Mouse (Mus musculus) stomach, postnatal 0 days (tissue): ENCODE measurements around the gene Cacna2d3. TPM values are rescaled to one million over a fixed set of nuclear protein-coding genes. Genes with fewer than 3 reads are reported as not detected.

ENCODE experiments used
- ATAC-seq: fragments of 200-750 bp; cut with Nextera tagmentation; 2 replicates; pipeline ENCODE4 v1.8.0; 2017; ENCODE audit not compliant: low FRiP score, low TSS enrichment
- DNase-seq: peaks from one replicate; pipeline ENCODE4 v3.0.0-alpha.2; 2016; ENCODE audit warnings: low spot score
- H3K27ac ChIP-seq: fragments of 300-500 bp; sonication (generic); replicated peaks from 2 replicates; pipeline ENCODE4 v1.5.1; 2014; ENCODE audit warnings: mild to moderate bottlenecking, control low read depth
- H3K27me3 ChIP-seq: fragments of 300-500 bp; sonication (generic); 2 replicates; pipeline ENCODE4 v1.6.1; 2014; ENCODE audit warnings: low read length; ENCODE audit not compliant: control insufficient read depth, insufficient read depth
- H3K36me3 ChIP-seq: fragments of 300-500 bp; sonication (generic); 2 replicates; pipeline ENCODE4 v1.6.1; 2014; ENCODE audit warnings: low read length, mixed read lengths; ENCODE audit not compliant: control insufficient read depth, insufficient read depth
- H3K4me1 ChIP-seq: fragments of 300-500 bp; sonication (generic); replicated peaks from 2 replicates; pipeline ENCODE4 v1.6.1; 2014; ENCODE audit warnings: antibody characterized with exemption; ENCODE audit not compliant: control insufficient read depth, insufficient read depth
- H3K4me2 ChIP-seq: fragments of 300-500 bp; sonication (generic); replicated peaks from 2 replicates; pipeline ENCODE4 v1.6.1; 2014; ENCODE audit warnings: low read depth, mild to moderate bottlenecking, control low read depth, moderate library complexity
- H3K4me3 ChIP-seq: fragments of 300-500 bp; sonication (generic); 2 replicates; pipeline ENCODE4 v1.5.1; 2014; ENCODE audit warnings: low read depth, low read length, control low read depth
- H3K9ac ChIP-seq: fragments of 300-500 bp; sonication (generic); 2 replicates; pipeline ENCODE4 v1.6.1; 2014; ENCODE audit warnings: mild to moderate bottlenecking, low read length, control low read depth, mixed read lengths
- H3K9me3 ChIP-seq: fragments of 300-500 bp; sonication (generic); 2 replicates; pipeline ENCODE4 v1.6.1; 2016; ENCODE audit warnings: low read length; ENCODE audit not compliant: control insufficient read depth
- CTCF ChIP-seq: IDR thresholded peaks from 2 replicates; pipeline ENCODE4 v1.5.1; 2016; ENCODE audit warnings: antibody characterized with exemption, low read depth, mild to moderate bottlenecking, moderate library complexity
- EP300 ChIP-seq: optimal IDR thresholded peaks from 2 replicates; pipeline ENCODE3; 2016; ENCODE audit warnings: antibody characterized with exemption
- WGBS: fragments of 180-500 bp; shearing (Covaris S2); extraction: QIAGEN DNeasy Blood & Tissue Kit; methylation state at CpG from one replicate; pipeline ENCODE4 v1.1.7; 2014; 5-methylcytosine and 5-hydroxymethylcytosine counted together
- polyA plus RNA-seq: library from polyadenylated mRNA; unstranded; fragments of >200 nt; fragmentation: Nextera tagmentation; extraction: Ambion mirVana; gene quantifications from 2 replicates; pipeline ENCODE4 v1.2.1, GENCODE M21; 2015

Gene Cacna2d3
- polyA plus RNA-seq, 1 experiment from 2014 or later = 0.98 TPM

DNA sequence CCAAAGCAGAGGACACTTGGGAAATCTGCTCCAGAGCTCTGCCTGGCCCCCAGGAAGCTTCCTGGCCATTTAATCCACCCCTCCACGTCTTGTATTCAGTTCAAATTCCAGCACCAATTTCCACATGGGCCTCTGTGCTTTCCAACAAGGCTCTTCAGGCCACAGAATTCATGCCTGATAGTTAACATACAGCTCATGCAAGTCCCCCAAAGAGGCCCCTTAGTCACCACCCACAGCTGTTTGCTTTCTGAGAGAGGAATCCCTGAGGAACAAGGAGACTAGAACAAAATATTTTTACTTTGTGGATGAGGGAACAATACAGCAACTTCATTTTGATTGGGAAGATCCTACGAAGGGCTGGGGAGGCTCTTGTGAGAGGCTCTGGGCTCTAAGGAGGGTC is 444.0 kb downstream of the Cacna2d3 start:
- no peaks in the 10 kb centered on the region for H3K4me1 ChIP-seq
- ATAC-seq (no peak), DNase-seq (no peak)
- H3K4me2 ChIP-seq = no peak overlapping the region
- no peak overlapping the region for H3K9ac ChIP-seq
- no peaks in the 10 kb centered on the region for H3K9me3 ChIP-seq
- TF ChIP-seq EP300 = no peak
- no peak for TF ChIP-seq CTCF
- no peaks in the 10 kb centered on the region for H3K27me3 ChIP-seq
- WGBS = 37% methylated on average over 2 of the region's 2 CpGs
- no peak overlapping the region for H3K4me3 ChIP-seq
- no peaks in the 10 kb centered on the region for H3K36me3 ChIP-seq
- no peak overlapping the region for H3K27ac ChIP-seq

DNA sequence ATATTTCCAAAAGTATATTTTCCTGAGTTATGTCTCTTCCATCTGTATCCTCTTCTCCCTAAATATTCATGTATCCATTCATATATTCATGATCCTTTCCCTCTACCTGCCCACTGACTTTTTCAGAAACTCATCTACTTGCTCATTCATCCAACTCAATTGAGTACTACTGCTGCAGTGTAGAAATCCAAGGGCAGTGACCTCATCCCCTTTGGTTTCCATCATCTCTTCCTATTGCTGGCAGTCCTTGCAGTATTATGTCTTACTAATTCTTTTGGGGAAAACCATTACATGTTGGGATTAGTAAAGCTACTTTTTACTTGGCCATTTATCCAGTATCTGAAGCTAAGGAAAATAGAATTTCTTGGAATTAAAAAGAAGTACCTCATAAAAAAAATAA is 447.8 kb downstream of the Cacna2d3 start:
- Histone ChIP-seq H3K4me1 (no peaks in the 10 kb centered on the region), H3K9me3 (no peaks in the 10 kb centered on the region), H3K4me2 (no peak overlapping the region), H3K27me3 (no peaks in the 10 kb centered on the region), H3K4me3 (no peak overlapping the region), H3K9ac (no peak overlapping the region), H3K36me3 (no peaks in the 10 kb centered on the region), H3K27ac (no peak overlapping the region)
- ATAC-seq (no peak), DNase-seq (no peak)
- TF ChIP-seq EP300 = no peak
- no peak for TF ChIP-seq CTCF

DNA sequence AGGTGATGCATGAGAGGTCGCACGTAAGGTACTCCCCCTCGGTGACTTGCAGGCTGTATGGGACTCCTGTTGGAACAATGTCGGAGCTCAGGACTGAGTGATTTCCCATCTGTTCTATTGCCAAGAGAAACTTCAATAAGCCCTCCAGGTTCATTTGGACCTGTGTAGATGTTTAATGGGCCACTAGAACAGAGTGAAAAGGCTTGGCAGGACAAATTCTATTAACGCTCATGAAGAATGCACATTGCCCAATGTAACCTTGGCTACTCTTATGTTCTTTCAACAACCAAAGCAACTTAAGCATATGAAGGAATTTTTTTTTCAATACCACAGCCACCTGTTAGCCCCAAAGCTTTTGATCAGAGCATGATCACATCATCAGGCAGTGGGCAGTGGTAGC is 451.1 kb downstream of the Cacna2d3 start:
- Histone ChIP-seq H3K4me2 (no peak overlapping the region), H3K27me3 (no peaks in the 10 kb centered on the region), H3K9me3 (no peaks in the 10 kb centered on the region), H3K36me3 (no peaks in the 10 kb centered on the region), H3K9ac (no peak overlapping the region), H3K27ac (no peak overlapping the region), H3K4me1 (no peaks in the 10 kb centered on the region), H3K4me3 (no peak overlapping the region)
- ATAC-seq = no peak
- WGBS = 94% methylated on average over 5 of the region's 5 CpGs
- no peak for DNase-seq
- TF ChIP-seq EP300 = no peak
- TF ChIP-seq CTCF = no peak

DNA sequence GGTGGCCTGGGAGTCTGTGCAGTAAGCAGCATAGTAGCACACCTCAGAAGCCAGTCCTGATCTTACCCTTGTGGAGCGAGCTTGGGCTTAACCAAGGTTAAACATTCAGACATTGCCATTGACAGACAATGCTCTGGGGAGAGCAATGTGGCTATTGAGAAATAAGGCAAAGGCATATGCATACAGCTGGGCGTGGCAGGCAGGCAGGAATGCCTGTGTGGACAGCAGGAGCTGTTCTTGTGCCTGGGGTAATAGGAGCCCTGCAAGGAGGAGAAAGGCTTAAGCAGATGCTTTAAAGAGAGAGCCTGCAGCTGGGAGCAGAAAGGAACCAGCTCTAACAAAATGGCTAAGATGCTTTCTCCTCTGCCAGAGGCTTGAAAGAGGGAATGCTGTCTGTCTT is 451.8 kb downstream of the Cacna2d3 start:
- WGBS = 57% methylated on average over 2 of the region's 2 CpGs
- no peak; the same call in 1 of the 2 replicates for ATAC-seq

DNA sequence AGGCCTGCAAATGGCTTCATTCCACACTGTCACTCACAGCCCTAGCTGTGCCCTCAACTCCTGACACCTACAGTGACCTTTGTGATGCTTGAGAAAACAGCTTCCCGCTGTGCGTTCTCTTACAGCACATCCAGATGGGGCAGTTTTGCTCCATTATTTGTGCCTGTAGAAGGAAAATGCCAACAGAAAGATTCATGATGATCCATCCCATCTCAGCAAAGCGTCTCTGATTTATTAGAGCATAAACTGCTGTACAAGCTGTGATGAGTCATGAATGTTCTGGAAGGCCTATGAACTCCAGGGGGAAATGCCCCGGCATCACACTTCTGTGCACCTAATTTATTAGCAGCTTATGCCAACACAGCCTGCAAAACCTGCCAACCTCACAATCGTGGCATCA is 453.1 kb downstream of the Cacna2d3 start:
- no peaks in the 10 kb centered on the region for H3K9me3 ChIP-seq
- no peak overlapping the region for H3K4me3 ChIP-seq
- TF ChIP-seq CTCF (no peak), EP300 (no peak)
- DNase-seq (no peak), ATAC-seq (no peak)
- H3K36me3 ChIP-seq = no peaks in the 10 kb centered on the region
- H3K9ac ChIP-seq = no peak overlapping the region
- no peak overlapping the region for H3K4me2 ChIP-seq
- 32% methylated on average over 5 of the region's 5 CpGs for WGBS
- H3K4me1 ChIP-seq = no peaks in the 10 kb centered on the region
- no peak overlapping the region for H3K27ac ChIP-seq
- no peaks in the 10 kb centered on the region for H3K27me3 ChIP-seq

More for the DNA sequence above, 451.8 kb downstream of the Cacna2d3 start:
- H3K4me2 ChIP-seq = no peak overlapping the region
- no peaks in the 10 kb centered on the region for H3K4me1 ChIP-seq
- H3K4me3 ChIP-seq = no peak overlapping the region
- H3K36me3 ChIP-seq = no peaks in the 10 kb centered on the region
- peak overlapping the region; percentile 8; the same call in 1 of the 2 replicates for H3K27ac ChIP-seq
- H3K9ac ChIP-seq = no peak overlapping the region
- no peak for DNase-seq
- H3K27me3 ChIP-seq = no peaks in the 10 kb centered on the region
- H3K9me3 ChIP-seq = no peaks in the 10 kb centered on the region
- no peak for TF ChIP-seq EP300
- no peak for TF ChIP-seq CTCF

DNA sequence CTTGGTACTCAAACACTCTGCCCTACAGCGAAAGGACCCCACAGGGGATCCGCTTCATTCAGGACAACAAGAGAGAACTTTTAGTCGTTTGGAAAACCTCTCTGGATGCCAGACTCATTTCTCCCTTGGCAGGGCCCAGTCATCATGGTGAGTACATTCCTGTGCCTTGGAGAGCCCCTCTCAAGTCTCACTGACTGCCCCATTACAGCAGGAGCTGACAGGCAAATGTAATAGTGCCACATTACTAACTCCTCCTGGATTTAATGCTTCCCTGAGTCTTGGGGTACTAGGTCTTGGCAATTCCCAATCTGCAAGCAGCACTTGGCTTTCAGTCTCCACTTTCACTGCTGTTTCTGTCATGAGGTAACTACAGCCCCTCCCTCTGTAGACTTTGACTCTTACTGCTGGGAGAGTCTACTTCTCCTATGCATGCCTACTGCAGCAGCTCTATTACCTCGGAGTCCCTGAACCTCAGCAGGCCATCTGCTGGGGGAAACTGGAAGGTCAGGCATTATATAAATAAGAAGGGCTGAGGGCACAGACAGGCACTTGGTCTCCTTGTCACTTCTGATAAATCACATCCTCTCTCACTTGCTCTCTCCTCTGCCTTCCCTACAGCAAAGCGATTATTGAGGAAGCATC is 454.3 kb downstream of the Cacna2d3 start:
- no peak for ATAC-seq
- TF ChIP-seq EP300 (no peak), CTCF (peak; percentile 66)
- DNase-seq = peak; percentile 24
- H3K4me1 ChIP-seq = no peaks in the 10 kb centered on the region
- no peak overlapping the region for H3K9ac ChIP-seq
- no peak overlapping the region for H3K27ac ChIP-seq
- no peaks in the 10 kb centered on the region for H3K9me3 ChIP-seq
- WGBS = 50% methylated on average over 5 of the region's 5 CpGs
- no peaks in the 10 kb centered on the region for H3K36me3 ChIP-seq
- no peak overlapping the region for H3K4me3 ChIP-seq
- no peaks in the 10 kb centered on the region for H3K27me3 ChIP-seq
- no peak overlapping the region for H3K4me2 ChIP-seq
